Mouse (Mus musculus) MEL (cell line): Measurements from ENCODE around the gene Dll1. TPM values are rescaled to one million over a fixed set of nuclear protein-coding genes. Genes with fewer than 3 reads are reported as not detected.

Experiments used
- DNase-seq: peaks from one replicate; pipeline ENCODE4 v3.0.0; 2011; ENCODE audit warnings: low read depth, low spot score
- H3K27ac ChIP-seq: 2 replicates; pipeline ENCODE4 v1.5.1; 2012; ENCODE audit warnings: low read depth, mild to moderate bottlenecking, control low read depth, low read length, moderate library complexity; ENCODE audit not compliant: control insufficient read depth
- H3K27me3 ChIP-seq, 2 experiments: fragments of 150-350 bp in 1 of 2; sonication (generic) in 1 of 2; 2 replicates each; pipeline ENCODE4 v1.6.1; 2012; ENCODE audit warnings: low read length in 2 of 2, mild to moderate bottlenecking in 2 of 2, improper control_type of control experiment in 1 of 2, moderate library complexity in 1 of 2; ENCODE audit not compliant: insufficient read depth in 2 of 2, control insufficient read depth in 1 of 2
- H3K36me3 ChIP-seq, 2 experiments: 2 replicates each; pipeline ENCODE4 v1.6.1; 2012 to 2014; ENCODE audit warnings: low read length in 2 of 2, improper control_type of control experiment in 1 of 2, inconsistent platforms in 1 of 2, mild to moderate bottlenecking in 1 of 2; ENCODE audit not compliant: insufficient read depth in 2 of 2, control insufficient read depth in 1 of 2
- H3K4me1 ChIP-seq, 2 experiments: fragments of 150-350 bp in 1 of 2; sonication (generic) in 1 of 2; 2 replicates each; pipeline ENCODE4 v1.6.1; 2012; ENCODE audit warnings: low read length in 2 of 2, improper control_type of control experiment in 1 of 2, mild to moderate bottlenecking in 1 of 2; ENCODE audit not compliant: insufficient read depth in 2 of 2, control insufficient read depth in 1 of 2
- H3K4me3 ChIP-seq, 2 experiments: fragments of 150-350 bp in 1 of 2; sonication (generic) in 1 of 2; 2 replicates each; pipeline ENCODE4 v1.5.1; 2012; ENCODE audit warnings: low read depth in 2 of 2, low read length in 2 of 2, mild to moderate bottlenecking in 2 of 2, moderate library complexity in 2 of 2, control low read depth in 1 of 2, improper control_type of control experiment in 1 of 2; ENCODE audit not compliant: control insufficient read depth in 1 of 2, insufficient read depth in 1 of 2
- H3K79me2 ChIP-seq: 2 replicates; pipeline ENCODE4 v1.6.1; 2012; ENCODE audit warnings: mild to moderate bottlenecking, low read length, moderate library complexity; ENCODE audit not compliant: control insufficient read depth, poor library complexity, insufficient read depth
- H3K9ac ChIP-seq: 2 replicates; pipeline ENCODE4 v1.6.1; 2012; ENCODE audit warnings: low read depth, mild to moderate bottlenecking, control low read depth, low read length, moderate library complexity; ENCODE audit not compliant: control insufficient read depth, poor library complexity, severe bottlenecking
- H3K9me3 ChIP-seq: fragments of 150-350 bp; sonication (generic); replicated peaks from 2 replicates; pipeline ENCODE4 v1.6.1; 2012; ENCODE audit warnings: mild to moderate bottlenecking, low read length, improper control_type of control experiment, moderate library complexity; ENCODE audit not compliant: insufficient read depth
- CHD1 ChIP-seq: IDR thresholded peaks from 2 replicates; pipeline ENCODE4 v1.6.1; 2012; ENCODE audit warnings: low read depth, mild to moderate bottlenecking, inconsistent platforms, low read length, improper control_type of control experiment
- CHD2 ChIP-seq: IDR thresholded peaks from 2 replicates; pipeline ENCODE4 v1.6.1; 2011; ENCODE audit warnings: low read length, improper control_type of control experiment
- CTCF ChIP-seq, 3 experiments: IDR thresholded peaks in 2 of 3; conservative IDR thresholded peaks in 1 of 3; 2 replicates each; pipeline ENCODE4 v1.5.1; 2011 to 2012; ENCODE audit warnings: low read length in 3 of 3, low read depth in 2 of 3, mild to moderate bottlenecking in 2 of 3, improper control_type of control experiment in 1 of 3, inconsistent platforms in 1 of 3, mixed read lengths in 1 of 3, moderate library complexity in 1 of 3; ENCODE audit not compliant: control insufficient read depth in 1 of 3, insufficient read depth in 1 of 3, poor library complexity in 1 of 3, severe bottlenecking in 1 of 3
- HCFC1 ChIP-seq: IDR thresholded peaks from 2 replicates; pipeline ENCODE4 v1.6.1; 2012; ENCODE audit warnings: low read depth, mild to moderate bottlenecking, inconsistent platforms, low read length, improper control_type of control experiment, moderate library complexity
- JUND ChIP-seq: IDR thresholded peaks from 2 replicates; pipeline ENCODE4 v1.6.1; 2011; ENCODE audit warnings: low read depth, mild to moderate bottlenecking, improper control_type of control experiment, low read length
- MAFK ChIP-seq: IDR thresholded peaks from 2 replicates; pipeline ENCODE4 v1.6.1; 2011; ENCODE audit warnings: low read depth, mild to moderate bottlenecking, low read length, improper control_type of control experiment, borderline replicate concordance
- MAZ ChIP-seq: IDR thresholded peaks from 2 replicates; pipeline ENCODE4 v1.6.1; 2012; ENCODE audit warnings: low read depth, mild to moderate bottlenecking, inconsistent platforms, low read length, improper control_type of control experiment
- MEF2A ChIP-seq: IDR thresholded peaks from 2 replicates; pipeline ENCODE4 v1.6.1; 2014; ENCODE audit warnings: low read depth, mild to moderate bottlenecking, inconsistent platforms, low read length, improper control_type of control experiment; ENCODE audit not compliant: poor library complexity, insufficient replicate concordance, severe bottlenecking; ENCODE audit errors: extremely low read depth
- MYC ChIP-seq: IDR thresholded peaks from 2 replicates; pipeline ENCODE4 v1.6.1; 2011; ENCODE audit warnings: low read depth, mild to moderate bottlenecking, low read length, improper control_type of control experiment, moderate library complexity
- POLR2A ChIP-seq, 2 experiments: IDR thresholded peaks; 2 replicates each; pipeline ENCODE4 v1.6.1; 2011 to 2012; ENCODE audit warnings: low read length in 2 of 2, mild to moderate bottlenecking in 2 of 2, control low read depth in 1 of 2, improper control_type of control experiment in 1 of 2, low read depth in 1 of 2, moderate library complexity in 1 of 2; ENCODE audit not compliant: control insufficient read depth in 1 of 2, insufficient read depth in 1 of 2, poor library complexity in 1 of 2
- POLR2AphosphoS2 ChIP-seq: IDR thresholded peaks from 2 replicates; pipeline ENCODE4 v1.6.1; 2011; ENCODE audit warnings: low read length, improper control_type of control experiment
- RAD21 ChIP-seq: IDR thresholded peaks from 2 replicates; pipeline ENCODE4 v1.6.1; 2011; ENCODE audit warnings: mild to moderate bottlenecking, low read depth, low read length, improper control_type of control experiment
- SIN3A ChIP-seq: IDR thresholded peaks from 2 replicates; pipeline ENCODE4 v1.6.1; 2012; ENCODE audit warnings: low read length, improper control_type of control experiment, inconsistent platforms
- TAL1 ChIP-seq: IDR thresholded peaks from 2 replicates; pipeline ENCODE4 v1.6.1; 2012; ENCODE audit warnings: mild to moderate bottlenecking, inconsistent platforms, low read length, moderate library complexity, mixed read lengths
- USF2 ChIP-seq, 2 experiments: IDR thresholded peaks; 2 replicates each; pipeline ENCODE4 v1.6.1; 2011 to 2012; ENCODE audit warnings: improper control_type of control experiment in 2 of 2, low read length in 2 of 2, borderline replicate concordance in 1 of 2, inconsistent platforms in 1 of 2, low read depth in 1 of 2, mild to moderate bottlenecking in 1 of 2; ENCODE audit not compliant: insufficient read depth in 1 of 2
- ZC3H11A ChIP-seq: IDR thresholded peaks from 2 replicates; pipeline ENCODE4 v1.6.1; 2012; ENCODE audit warnings: low read depth, mild to moderate bottlenecking, inconsistent platforms, low read length, improper control_type of control experiment
- ZMIZ1 ChIP-seq: IDR thresholded peaks from 2 replicates; pipeline ENCODE4 v1.6.1; 2012; ENCODE audit warnings: low read depth, mild to moderate bottlenecking, inconsistent platforms, low read length, improper control_type of control experiment, moderate library complexity
- ZNF384 ChIP-seq: IDR thresholded peaks from 2 replicates; pipeline ENCODE4 v1.6.1; 2012; ENCODE audit warnings: low read depth, mild to moderate bottlenecking, inconsistent platforms, low read length, improper control_type of control experiment
- polyA plus RNA-seq, 2 experiments: library from polyadenylated mRNA; stranded (reverse) in 1 of 2; unstranded in 1 of 2; fragments of >175 nt in 1 of 2; fragments of >200 nt in 1 of 2; gene quantifications; 2 replicates each; pipeline versions ENCODE4 v1.2.1 to v1.2.4; 2012; ENCODE audit warnings: low replicate concordance in 2 of 2, low read depth in 1 of 2; ENCODE audit not compliant: insufficient read length in 2 of 2, insufficient read depth in 1 of 2, missing spikeins in 1 of 2
- total RNA-seq: library from RNA; depleted of rRNA; stranded (reverse); fragments of 300-350 nt; gene quantifications from 2 replicates; pipeline ENCODE4 v1.2.3, GENCODE M21; 2012

The Dll1 gene
- total and polyA plus RNA-seq, 3 experiments: not detected

- Histone ChIP-seq H3K79me2 (no peaks in the 10 kb centered on the region), H3K4me3 (no peak overlapping the region), H3K9me3 (no peaks in the 10 kb centered on the region), H3K27ac (no peak overlapping the region), H3K9ac (no peak overlapping the region), H3K36me3 (no peaks in the 10 kb centered on the region), H3K4me1 (no peaks in the 10 kb centered on the region), H3K27me3 (no peaks in the 10 kb centered on the region)
- no peak for TF ChIP-seq POLR2AphosphoS2
- no peak for TF ChIP-seq RAD21
- no peak for TF ChIP-seq SIN3A
- TF ChIP-seq CTCF (IDR thresholded peaks at IDR 0.05 in 2 of 3, conservative IDR thresholded peaks at IDR 0.05 in 1 of 3; ENCODE audit: control insufficient read depth in 1 of 3, insufficient read depth in 1 of 3, low read depth in 2 of 3, low read length in 3 of 3, poor library complexity in 1 of 3, severe bottlenecking in 1 of 3): no peak
- no peak for TF ChIP-seq MYC
- TF ChIP-seq MAZ: no peak
- TF ChIP-seq ZMIZ1: no peak
- no peak for TF ChIP-seq USF2 (IDR thresholded peaks at IDR 0.05; ENCODE audit: borderline replicate concordance in 1 of 2, insufficient read depth in 1 of 2, low read depth in 1 of 2, low read length in 2 of 2)
- no peak for DNase-seq
Measured at GRCm38 (mm10) chr17:15416596-15417215, 40.0 kb upstream of the Dll1 start.

GRCm38 (mm10) chr17:15410861-15411260 is 34.2 kb upstream of the Dll1 start:
- Histone ChIP-seq H3K4me3 (no peak overlapping the region), H3K27me3 (no peaks in the 10 kb centered on the region), H3K27ac (no peak overlapping the region), H3K9me3 (no peaks in the 10 kb centered on the region), H3K4me1 (no peaks in the 10 kb centered on the region), H3K79me2 (no peaks in the 10 kb centered on the region), H3K9ac (no peak overlapping the region), H3K36me3 (no peaks in the 10 kb centered on the region)
- DNase-seq: no peak
- TF ChIP-seq CHD1: no peak
- no peak for TF ChIP-seq MAZ
- no peak for TF ChIP-seq TAL1
- no peak for TF ChIP-seq POLR2A (IDR thresholded peaks at IDR 0.05; ENCODE audit: control insufficient read depth in 1 of 2, insufficient read depth in 1 of 2, low read depth in 1 of 2, low read length in 2 of 2, poor library complexity in 1 of 2)
- TF ChIP-seq RAD21: no peak
- TF ChIP-seq JUND: no peak
- no peak for TF ChIP-seq ZMIZ1
- TF ChIP-seq HCFC1: no peak
- TF ChIP-seq CHD2: no peak
- TF ChIP-seq MEF2A: no peak
- no peak for TF ChIP-seq ZNF384
- TF ChIP-seq ZC3H11A: no peak
- TF ChIP-seq MAFK: no peak
